Mouse (Mus musculus) brain, embryonic 14.5 days (tissue): ENCODE data around the gene Leng9.

Experiments used
- CTCF ChIP-seq: fragments of 200-500 bp; IDR thresholded peaks from 2 replicates; pipeline ENCODE4 v1.5.1; 2012; ENCODE audit warnings: inconsistent platforms, mild to moderate bottlenecking, moderate library complexity, borderline replicate concordance; ENCODE audit not compliant: insufficient read depth, insufficient read length; ENCODE audit errors: extremely low read depth
- POLR2A ChIP-seq: fragments of 200-500 bp; IDR thresholded peaks from 2 replicates; pipeline ENCODE4 v1.6.1; 2012; ENCODE audit warnings: mild to moderate bottlenecking, inconsistent platforms, borderline replicate concordance; ENCODE audit not compliant: poor library complexity, insufficient read depth, insufficient read length, severe bottlenecking; ENCODE audit errors: extremely low read depth

GRCm38 (mm10) chr7:4178438-4178837 is 28.3 kb upstream of the Leng9 start:
- TF ChIP-seq POLR2A, result no peak
- TF ChIP-seq CTCF, result no peak
